Mouse (Mus musculus): ENCODE results near the gene Bik. TPM values are rescaled to one million over a fixed set of nuclear protein-coding genes. Genes with fewer than 3 reads are reported as not detected.
A peak's percentile ranks its signal among the peaks of the same experiment; 100 is the strongest.

Gene Bik
- total and polyA plus RNA-seq, 3 experiments, result 7.6 to 10.2 TPM; not detected in 1

- H3K4me3 ChIP-seq (ENCODE audit: control insufficient read depth in 1 of 2, insufficient read depth in 1 of 2, low read depth in 2 of 2, low read length in 2 of 2), result no peak overlapping the region
- no peak overlapping the region for H3K27ac ChIP-seq (ENCODE audit: control insufficient read depth, low read depth, low read length)
- H3K27me3 ChIP-seq (ENCODE audit: control insufficient read depth in 1 of 2, insufficient read depth in 2 of 2, low read length in 2 of 2), result no peaks in the 10 kb centered on the region
- H3K9ac ChIP-seq (ENCODE audit: control insufficient read depth, low read depth, low read length, poor library complexity, severe bottlenecking), result no peak overlapping the region
- peaks cover 6% of the 10 kb centered on the region for H3K79me2 ChIP-seq (ENCODE audit: control insufficient read depth, insufficient read depth, low read length, poor library complexity)
- DNase-seq (ENCODE audit: low read depth, low spot score), result peak; percentile 54
- no peaks in the 10 kb centered on the region for H3K9me3 ChIP-seq (replicated peaks; ENCODE audit: insufficient read depth, low read length)
- peak in 2 of 3 experiments; percentile 46 to 48; a peak in 4 of 6 replicates for TF ChIP-seq CTCF (IDR thresholded peaks at IDR 0.05 in 2 of 3, conservative IDR thresholded peaks at IDR 0.05 in 1 of 3; ENCODE audit: control insufficient read depth in 1 of 3, insufficient read depth in 1 of 3, low read depth in 2 of 3, low read length in 3 of 3, poor library complexity in 1 of 3, severe bottlenecking in 1 of 3)
- TF ChIP-seq RAD21 (IDR thresholded peaks at IDR 0.05; ENCODE audit: low read depth, low read length), result peak; percentile 23
- no peak for TF ChIP-seq RCOR1 (IDR thresholded peaks at IDR 0.05; ENCODE audit: low read depth, low read length)
- no peak for TF ChIP-seq CHD1 (IDR thresholded peaks at IDR 0.05; ENCODE audit: low read depth, low read length)
- H3K4me1 ChIP-seq (ENCODE audit: control insufficient read depth in 1 of 2, insufficient read depth in 2 of 2, low read length in 2 of 2), result peaks cover 0 to 2% of the 10 kb centered on the region in 2 experiments; a peak in 1 of 4 replicates
- no peaks in the 10 kb centered on the region for H3K36me3 ChIP-seq (ENCODE audit: control insufficient read depth in 1 of 2, insufficient read depth in 2 of 2, low read length in 2 of 2)
These were observed 27.2 kb downstream of the Bik start for GRCm38 (mm10) chr15:83553831-83554230.

- H3K36me3 ChIP-seq (ENCODE audit: control insufficient read depth in 1 of 2, insufficient read depth in 2 of 2, low read length in 2 of 2), result no peaks in the 10 kb centered on the region
- DNase-seq (ENCODE audit: low read depth, low spot score), result peak; percentile 92
- peaks cover 6% of the 10 kb centered on the region for H3K79me2 ChIP-seq (ENCODE audit: control insufficient read depth, insufficient read depth, low read length, poor library complexity)
- peaks cover 0 to 2% of the 10 kb centered on the region in 2 experiments; a peak in 1 of 4 replicates for H3K4me1 ChIP-seq (ENCODE audit: control insufficient read depth in 1 of 2, insufficient read depth in 2 of 2, low read length in 2 of 2)
- no peaks in the 10 kb centered on the region for H3K27me3 ChIP-seq (ENCODE audit: control insufficient read depth in 1 of 2, insufficient read depth in 2 of 2, low read length in 2 of 2)
- peak overlapping the region; percentile 65 to 91 for H3K4me3 ChIP-seq (ENCODE audit: control insufficient read depth in 1 of 2, insufficient read depth in 1 of 2, low read depth in 2 of 2, low read length in 2 of 2)
- H3K27ac ChIP-seq (ENCODE audit: control insufficient read depth, low read depth, low read length), result peak overlapping the region; percentile 84
- peak overlapping the region; percentile 98 for H3K9ac ChIP-seq (ENCODE audit: control insufficient read depth, low read depth, low read length, poor library complexity, severe bottlenecking)
- no peaks in the 10 kb centered on the region for H3K9me3 ChIP-seq (replicated peaks; ENCODE audit: insufficient read depth, low read length)
- TF ChIP-seq MAZ (IDR thresholded peaks at IDR 0.05; ENCODE audit: low read depth, low read length) (no peak), GABPA (IDR thresholded peaks at IDR 0.05; ENCODE audit: low read depth, low read length) (no peak), MAFK (IDR thresholded peaks at IDR 0.05; ENCODE audit: borderline replicate concordance, low read depth, low read length) (no peak), E2F4 (IDR thresholded peaks at IDR 0.05; ENCODE audit: borderline replicate concordance, low read depth, low read length) (no peak), ZNF384 (IDR thresholded peaks at IDR 0.05; ENCODE audit: low read depth, low read length) (peak; percentile 86), UBTF (IDR thresholded peaks at IDR 0.05; ENCODE audit: borderline replicate concordance, insufficient read depth, low read depth, low read length) (peak; percentile 83; the same call in 1 of the 2 replicates), SIN3A (IDR thresholded peaks at IDR 0.05; ENCODE audit: low read length) (peak; percentile 67), CHD2 (IDR thresholded peaks at IDR 0.05; ENCODE audit: low read length) (no peak), USF1 (IDR thresholded peaks at IDR 0.05; ENCODE audit: low read depth, low read length) (no peak), MAX (IDR thresholded peaks at IDR 0.05; ENCODE audit: low read length) (peak; percentile 48; the same call in 1 of the 2 replicates), ZC3H11A (IDR thresholded peaks at IDR 0.05; ENCODE audit: low read depth, low read length) (no peak), RAD21 (IDR thresholded peaks at IDR 0.05; ENCODE audit: low read depth, low read length) (no peak), BHLHE40 (IDR thresholded peaks at IDR 0.05; ENCODE audit: borderline replicate concordance, low read depth, low read length) (no peak), NRF1 (IDR thresholded peaks at IDR 0.05; ENCODE audit: insufficient read depth, low read depth, low read length, poor library complexity, severe bottlenecking) (peak; percentile 82), CTCF (IDR thresholded peaks at IDR 0.05 in 2 of 3, conservative IDR thresholded peaks at IDR 0.05 in 1 of 3; ENCODE audit: control insufficient read depth in 1 of 3, insufficient read depth in 1 of 3, low read depth in 2 of 3, low read length in 3 of 3, poor library complexity in 1 of 3, severe bottlenecking in 1 of 3) (no peak), POLR2AphosphoS2 (IDR thresholded peaks at IDR 0.05; ENCODE audit: low read length) (peak; percentile 76; the same call in 1 of the 2 replicates), EP300 (IDR thresholded peaks at IDR 0.05; ENCODE audit: low read depth in 1 of 2, low read length in 2 of 2) (peak in 1 of 2 experiments; percentile 15; a peak in 1 of 4 replicates), TBP (IDR thresholded peaks at IDR 0.05; ENCODE audit: low read depth, low read length) (peak; percentile 90), KAT2A (conservative IDR thresholded peaks at IDR 0.05; ENCODE audit: low read depth, low read length) (peak; percentile 50; the same call in 1 of the 2 replicates), TCF12 (IDR thresholded peaks at IDR 0.05; ENCODE audit: low read depth, low read length) (peak; percentile 82), USF2 (IDR thresholded peaks at IDR 0.05; ENCODE audit: borderline replicate concordance in 1 of 2, insufficient read depth in 1 of 2, low read depth in 1 of 2, low read length in 2 of 2) (no peak), SMC3 (IDR thresholded peaks at IDR 0.05; ENCODE audit: low read depth, low read length) (no peak), TAL1 (IDR thresholded peaks at IDR 0.05; ENCODE audit: low read length) (no peak), POLR2A (IDR thresholded peaks at IDR 0.05; ENCODE audit: control insufficient read depth in 1 of 2, insufficient read depth in 1 of 2, low read depth in 1 of 2, low read length in 2 of 2, poor library complexity in 1 of 2) (peak; percentile 90 to 94), GATA1 (IDR thresholded peaks at IDR 0.05; ENCODE audit: low read depth, low read length) (no peak), POLR2AphosphoS5 (IDR thresholded peaks at IDR 0.05; ENCODE audit: borderline replicate concordance, low read depth, low read length) (no peak), ZMIZ1 (IDR thresholded peaks at IDR 0.05; ENCODE audit: low read depth, low read length) (peak; percentile 94)
These were observed 28.7 kb downstream of the Bik start for GRCm38 (mm10) chr15:83555161-83555974.
